Mouse (Mus musculus): ENCODE results near the gene Lyzl4.

DNA sequence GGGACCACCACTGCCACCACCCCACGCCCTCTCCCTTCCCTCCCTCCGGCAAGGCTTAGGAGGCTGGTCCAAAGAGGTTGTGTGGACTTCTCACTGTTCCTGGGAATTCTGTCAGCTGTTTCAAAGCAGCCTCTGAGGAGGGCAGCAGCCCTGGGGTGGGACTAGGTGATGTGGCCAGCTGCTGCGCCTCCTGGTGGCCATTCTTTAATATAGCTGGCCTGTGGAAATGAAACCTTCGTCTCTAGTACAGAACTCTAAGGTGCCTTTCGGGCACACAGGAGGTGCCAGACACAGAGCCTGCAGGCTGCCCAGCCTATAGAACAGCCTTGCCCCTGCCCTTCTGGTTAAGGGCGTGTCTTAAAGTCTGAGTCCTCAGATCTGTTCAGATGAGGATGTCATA lies 37.7 kb upstream of the Lyzl4 start:
- peak; percentile 91 for TF ChIP-seq CTCF (IDR thresholded peaks at IDR 0.05)
- TF ChIP-seq EP300 (IDR thresholded peaks at IDR 0.05): no peak

Measured in lung, postnatal 0 days (tissue).